Mouse (Mus musculus): ENCODE results near the gene Ttll11. TPM values are rescaled to one million over a fixed set of nuclear protein-coding genes. Genes with fewer than 3 reads are reported as not detected.

The Ttll11 gene
- polyA plus RNA-seq, 1 experiment: 0.01 TPM

- H3K27me3 ChIP-seq (ENCODE audit: control insufficient read depth): no peaks in the 10 kb centered on the region
- no peaks in the 10 kb centered on the region for H3K4me1 ChIP-seq (ENCODE audit: control insufficient read depth)
- no peak for TF ChIP-seq GATA1 (IDR thresholded peaks at IDR 0.05; ENCODE audit: low read length)
- TF ChIP-seq TAL1 (IDR thresholded peaks at IDR 0.05; ENCODE audit: low read length): no peak
- H3K4me3 ChIP-seq (replicated peaks): no peak overlapping the region
- no peaks in the 10 kb centered on the region for H3K36me3 ChIP-seq (ENCODE audit: control insufficient read depth)
- no peaks in the 10 kb centered on the region for H3K9me3 ChIP-seq (ENCODE audit: control insufficient read depth, low read length)
Observed at GRCm38 (mm10) chr2:35922956-35923355, 56.8 kb downstream of the Ttll11 start.

DNA sequence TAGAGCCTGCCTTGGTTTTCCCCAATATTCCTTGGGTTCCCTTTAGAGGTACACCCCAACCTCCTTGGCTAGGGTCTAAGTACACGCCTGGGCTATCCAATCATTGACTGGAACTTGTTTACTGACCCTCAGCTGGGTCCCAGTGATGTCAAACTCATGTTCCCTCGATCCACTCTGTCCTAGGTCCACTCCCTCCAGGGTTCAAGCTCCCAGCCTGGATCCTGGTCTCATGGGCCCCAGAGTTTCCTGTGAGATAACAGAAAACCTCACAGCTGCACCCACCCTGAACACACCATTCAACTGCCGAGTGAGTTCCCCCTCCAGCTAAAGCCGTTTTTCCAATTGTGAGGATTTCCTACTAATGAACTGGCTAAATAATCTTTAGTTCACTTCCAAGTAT, 67.6 kb downstream of the Ttll11 start:
- H3K27me3 ChIP-seq (ENCODE audit: control insufficient read depth): no peaks in the 10 kb centered on the region
- no peaks in the 10 kb centered on the region; the same call in 1 of the 2 replicates for H3K4me1 ChIP-seq (ENCODE audit: control insufficient read depth)
- TF ChIP-seq TAL1 (IDR thresholded peaks at IDR 0.05; ENCODE audit: low read length) (no peak), GATA1 (IDR thresholded peaks at IDR 0.05; ENCODE audit: low read length) (no peak)
- no peak overlapping the region for H3K4me3 ChIP-seq (replicated peaks)
- no peaks in the 10 kb centered on the region for H3K36me3 ChIP-seq (ENCODE audit: control insufficient read depth)
- no peaks in the 10 kb centered on the region for H3K9me3 ChIP-seq (ENCODE audit: control insufficient read depth, low read length)

GRCm38 (mm10) chr2:35911675-35912074, 68.0 kb downstream of the Ttll11 start:
- TF ChIP-seq GATA1 (IDR thresholded peaks at IDR 0.05; ENCODE audit: low read length) (no peak), TAL1 (IDR thresholded peaks at IDR 0.05; ENCODE audit: low read length) (no peak)
- no peaks in the 10 kb centered on the region for H3K9me3 ChIP-seq (ENCODE audit: control insufficient read depth, low read length)
- H3K4me1 ChIP-seq (ENCODE audit: control insufficient read depth): no peaks in the 10 kb centered on the region; the same call in 1 of the 2 replicates
- H3K27me3 ChIP-seq (ENCODE audit: control insufficient read depth): no peaks in the 10 kb centered on the region
- no peaks in the 10 kb centered on the region for H3K36me3 ChIP-seq (ENCODE audit: control insufficient read depth)
- no peak overlapping the region for H3K4me3 ChIP-seq (replicated peaks)

GRCm38 (mm10) chr2:35910740-35911139, 69.0 kb downstream of the Ttll11 start:
- Histone ChIP-seq H3K27me3 (ENCODE audit: control insufficient read depth) (no peaks in the 10 kb centered on the region), H3K36me3 (ENCODE audit: control insufficient read depth) (no peaks in the 10 kb centered on the region), H3K9me3 (ENCODE audit: control insufficient read depth, low read length) (no peaks in the 10 kb centered on the region), H3K4me1 (ENCODE audit: control insufficient read depth) (no peaks in the 10 kb centered on the region; the same call in 1 of the 2 replicates), H3K4me3 (replicated peaks) (no peak overlapping the region)
- no peak for TF ChIP-seq GATA1 (IDR thresholded peaks at IDR 0.05; ENCODE audit: low read length)
- no peak for TF ChIP-seq TAL1 (IDR thresholded peaks at IDR 0.05; ENCODE audit: low read length)

GRCm38 (mm10) chr2:35909353-35909752, 70.4 kb downstream of the Ttll11 start:
- Histone ChIP-seq H3K9me3 (ENCODE audit: control insufficient read depth, low read length) (no peaks in the 10 kb centered on the region), H3K4me3 (replicated peaks) (no peak overlapping the region), H3K36me3 (ENCODE audit: control insufficient read depth) (no peaks in the 10 kb centered on the region), H3K27me3 (ENCODE audit: control insufficient read depth) (no peaks in the 10 kb centered on the region), H3K4me1 (ENCODE audit: control insufficient read depth) (no peaks in the 10 kb centered on the region; the same call in 1 of the 2 replicates)
- TF ChIP-seq GATA1 (IDR thresholded peaks at IDR 0.05; ENCODE audit: low read length): no peak
- no peak for TF ChIP-seq TAL1 (IDR thresholded peaks at IDR 0.05; ENCODE audit: low read length)

- H3K36me3 ChIP-seq (ENCODE audit: control insufficient read depth): no peaks in the 10 kb centered on the region
- TF ChIP-seq TAL1 (IDR thresholded peaks at IDR 0.05; ENCODE audit: low read length) (no peak), GATA1 (IDR thresholded peaks at IDR 0.05; ENCODE audit: low read length) (no peak)
- H3K4me1 ChIP-seq (ENCODE audit: control insufficient read depth): no peaks in the 10 kb centered on the region; the same call in 1 of the 2 replicates
- H3K9me3 ChIP-seq (ENCODE audit: control insufficient read depth, low read length): no peaks in the 10 kb centered on the region
- no peak overlapping the region for H3K4me3 ChIP-seq (replicated peaks)
- no peaks in the 10 kb centered on the region for H3K27me3 ChIP-seq (ENCODE audit: control insufficient read depth)
Observed at GRCm38 (mm10) chr2:35907578-35907977, 72.1 kb downstream of the Ttll11 start.

DNA sequence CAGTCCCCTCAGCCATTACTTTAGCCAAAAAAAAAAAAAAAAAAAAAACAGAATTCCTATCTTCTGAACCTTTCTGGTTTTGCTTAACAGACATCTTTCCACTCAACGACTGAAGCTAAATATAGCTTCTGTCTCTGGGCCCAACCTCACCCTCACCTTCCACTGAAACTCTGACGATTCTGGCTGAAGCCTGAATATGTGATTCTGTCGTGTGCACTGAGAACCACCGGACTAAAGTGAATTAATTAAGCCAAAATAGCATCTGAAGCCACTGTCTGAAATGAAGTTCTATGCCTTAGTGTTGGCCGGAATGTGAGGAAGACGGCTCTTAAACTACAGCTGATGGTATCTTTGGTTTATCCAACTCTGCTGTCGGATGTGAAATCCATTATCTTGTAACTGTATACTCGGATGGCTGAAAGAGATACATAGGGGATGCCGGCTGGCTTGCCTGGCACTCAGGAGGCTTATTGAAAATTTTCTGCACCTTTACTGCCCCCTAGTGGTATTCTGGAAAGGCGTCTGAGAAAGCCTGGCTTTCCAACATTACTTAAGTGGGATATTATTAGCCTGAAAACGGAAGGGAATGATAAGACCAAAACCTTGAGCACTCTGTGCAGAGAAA, 73.4 kb downstream of the Ttll11 start:
- H3K27me3 ChIP-seq (ENCODE audit: control insufficient read depth): no peaks in the 10 kb centered on the region
- TF ChIP-seq GATA1 (IDR thresholded peaks at IDR 0.05; ENCODE audit: low read length): no peak
- TF ChIP-seq TAL1 (IDR thresholded peaks at IDR 0.05; ENCODE audit: low read length): no peak
- H3K36me3 ChIP-seq (ENCODE audit: control insufficient read depth): no peaks in the 10 kb centered on the region
- no peaks in the 10 kb centered on the region for H3K9me3 ChIP-seq (ENCODE audit: control insufficient read depth, low read length)
- H3K4me1 ChIP-seq (ENCODE audit: control insufficient read depth): no peaks in the 10 kb centered on the region
- no peak overlapping the region for H3K4me3 ChIP-seq (replicated peaks)

DNA sequence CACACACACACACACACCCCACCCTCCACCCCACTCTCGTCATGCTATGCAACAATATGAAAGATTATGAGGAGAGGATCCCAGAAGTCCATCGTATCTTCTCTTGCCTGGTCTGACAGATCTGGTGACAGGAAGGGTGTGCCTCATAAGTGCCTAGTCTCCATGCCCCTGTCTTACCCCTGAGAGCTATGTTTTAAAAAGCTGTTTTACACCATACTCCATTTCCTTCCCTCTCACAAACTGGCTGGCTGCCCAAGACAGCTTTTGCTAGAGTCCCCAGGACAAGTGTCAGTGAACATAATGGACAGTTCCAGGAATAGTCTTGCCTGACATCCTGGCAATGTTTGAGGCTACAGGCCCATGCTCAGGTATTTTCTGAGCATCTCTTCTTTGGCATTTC, 78.9 kb downstream of the Ttll11 start:
- H3K9me3 ChIP-seq (ENCODE audit: control insufficient read depth, low read length): no peaks in the 10 kb centered on the region
- no peaks in the 10 kb centered on the region for H3K36me3 ChIP-seq (ENCODE audit: control insufficient read depth)
- H3K4me1 ChIP-seq (ENCODE audit: control insufficient read depth): no peaks in the 10 kb centered on the region
- no peaks in the 10 kb centered on the region for H3K27me3 ChIP-seq (ENCODE audit: control insufficient read depth)
- TF ChIP-seq GATA1 (IDR thresholded peaks at IDR 0.05; ENCODE audit: low read length): no peak
- TF ChIP-seq TAL1 (IDR thresholded peaks at IDR 0.05; ENCODE audit: low read length): no peak
- no peak overlapping the region for H3K4me3 ChIP-seq (replicated peaks)

DNA sequence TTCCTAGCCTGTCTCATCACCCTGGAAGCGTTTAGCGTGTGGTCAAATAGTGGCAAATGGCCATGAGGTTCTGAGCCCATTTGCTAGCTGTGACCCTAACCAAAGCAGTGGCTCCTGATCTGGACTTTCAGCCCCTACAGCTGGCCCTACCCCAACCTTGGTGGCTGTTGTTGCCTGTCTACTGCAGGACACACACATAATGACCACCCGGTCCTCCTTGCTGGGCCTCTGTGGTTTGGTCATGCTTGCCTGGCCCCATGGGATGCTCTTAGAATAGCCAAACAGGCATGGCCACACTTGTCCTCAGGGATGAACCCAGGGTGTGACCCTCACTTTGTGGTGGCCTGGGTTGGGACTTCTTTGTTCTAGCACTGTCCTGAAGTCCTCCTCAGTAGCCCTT, 80.0 kb downstream of the Ttll11 start:
- no peak overlapping the region for H3K4me3 ChIP-seq (replicated peaks)
- H3K4me1 ChIP-seq (ENCODE audit: control insufficient read depth): no peaks in the 10 kb centered on the region
- TF ChIP-seq GATA1 (IDR thresholded peaks at IDR 0.05; ENCODE audit: low read length) (no peak), TAL1 (IDR thresholded peaks at IDR 0.05; ENCODE audit: low read length) (no peak)
- H3K36me3 ChIP-seq (ENCODE audit: control insufficient read depth): no peaks in the 10 kb centered on the region
- no peaks in the 10 kb centered on the region for H3K9me3 ChIP-seq (ENCODE audit: control insufficient read depth, low read length)
- no peaks in the 10 kb centered on the region for H3K27me3 ChIP-seq (ENCODE audit: control insufficient read depth)

DNA sequence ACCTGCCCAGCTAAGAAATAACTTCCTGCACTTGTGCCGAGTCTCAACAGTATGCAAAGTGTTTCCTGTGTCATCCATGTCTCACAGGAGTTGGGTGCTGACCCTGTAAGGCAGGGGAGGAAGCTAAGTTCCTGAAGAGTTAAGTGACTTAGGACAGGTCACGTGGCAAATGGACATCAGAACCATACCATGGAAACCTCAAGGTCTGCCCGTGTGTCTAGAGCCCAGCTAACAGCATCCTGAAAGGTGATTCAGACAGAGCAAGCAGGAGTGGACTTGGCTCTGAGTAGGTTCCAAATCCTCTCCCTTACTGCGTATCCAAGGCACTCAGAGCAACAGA, 80.6 kb downstream of the Ttll11 start:
- Histone ChIP-seq H3K36me3 (ENCODE audit: control insufficient read depth) (no peaks in the 10 kb centered on the region), H3K4me1 (ENCODE audit: control insufficient read depth) (no peaks in the 10 kb centered on the region), H3K27me3 (ENCODE audit: control insufficient read depth) (no peaks in the 10 kb centered on the region), H3K4me3 (replicated peaks) (no peak overlapping the region), H3K9me3 (ENCODE audit: control insufficient read depth, low read length) (no peaks in the 10 kb centered on the region)
- TF ChIP-seq TAL1 (IDR thresholded peaks at IDR 0.05; ENCODE audit: low read length): no peak
- no peak for TF ChIP-seq GATA1 (IDR thresholded peaks at IDR 0.05; ENCODE audit: low read length)
